Mouse (Mus musculus) thymus, postnatal 10 days (tissue): ENCODE data around the gene Enho.

Experiments
- DNase-seq, 2 experiments: peaks; one replicate each; pipeline ENCODE4 v3.0.0; 2021; ENCODE audit warnings: low spot score in 2 of 2

Enho gene

GRCm38 (mm10) chr4:41633001-41633400 is 7.1 kb downstream of the Enho start:
- no peak for DNase-seq

- DNase-seq, result no peak
Observed at GRCm38 (mm10) chr4:41631390-41631789, 8.7 kb downstream of the Enho start.

GRCm38 (mm10) chr4:41630196-41630595 is 9.9 kb downstream of the Enho start:
- no peak for DNase-seq

GRCm38 (mm10) chr4:41628202-41628927 is 11.8 kb downstream of the Enho start:
- DNase-seq, result no peak

- DNase-seq, result no peak
Observed at GRCm38 (mm10) chr4:41622071-41622470, 18.1 kb downstream of the Enho start.

- DNase-seq, result no peak
Observed at GRCm38 (mm10) chr4:41618916-41619746, 21.0 kb downstream of the Enho start.

GRCm38 (mm10) chr4:41615661-41616599 is 24.2 kb downstream of the Enho start:
- no peak for DNase-seq

GRCm38 (mm10) chr4:41614156-41614555 is 26.0 kb downstream of the Enho start:
- DNase-seq, result peak; percentile 38 to 69

GRCm38 (mm10) chr4:41612166-41612565 is 28.0 kb downstream of the Enho start:
- DNase-seq, result no peak

GRCm38 (mm10) chr4:41610594-41610980 is 29.5 kb downstream of the Enho start:
- no peak for DNase-seq

- peak; percentile 26 to 29 for DNase-seq
Observed at GRCm38 (mm10) chr4:41609681-41610593, 30.2 kb downstream of the Enho start.

- DNase-seq, result peak in 1 of 2 experiments; percentile 38
Observed at GRCm38 (mm10) chr4:41606784-41607183, 33.3 kb downstream of the Enho start.

- no peak for DNase-seq
Observed at GRCm38 (mm10) chr4:41604476-41605396, 35.4 kb downstream of the Enho start.

GRCm38 (mm10) chr4:41602818-41603217 is 37.3 kb downstream of the Enho start:
- DNase-seq, result no peak
